Mouse (Mus musculus): Measurements from ENCODE around the gene Raet1e. TPM values are rescaled to one million over a fixed set of nuclear protein-coding genes. Genes with fewer than 3 reads are reported as not detected.
"Not testable (repeated sequence)": the region's sequence is repeated elsewhere in the genome, so short reads cannot be mapped to it uniquely, and the experiment has no call there.

The Raet1e gene
- polyA plus RNA-seq, 1 experiment from 2014 or later = 7.9 TPM

DNA sequence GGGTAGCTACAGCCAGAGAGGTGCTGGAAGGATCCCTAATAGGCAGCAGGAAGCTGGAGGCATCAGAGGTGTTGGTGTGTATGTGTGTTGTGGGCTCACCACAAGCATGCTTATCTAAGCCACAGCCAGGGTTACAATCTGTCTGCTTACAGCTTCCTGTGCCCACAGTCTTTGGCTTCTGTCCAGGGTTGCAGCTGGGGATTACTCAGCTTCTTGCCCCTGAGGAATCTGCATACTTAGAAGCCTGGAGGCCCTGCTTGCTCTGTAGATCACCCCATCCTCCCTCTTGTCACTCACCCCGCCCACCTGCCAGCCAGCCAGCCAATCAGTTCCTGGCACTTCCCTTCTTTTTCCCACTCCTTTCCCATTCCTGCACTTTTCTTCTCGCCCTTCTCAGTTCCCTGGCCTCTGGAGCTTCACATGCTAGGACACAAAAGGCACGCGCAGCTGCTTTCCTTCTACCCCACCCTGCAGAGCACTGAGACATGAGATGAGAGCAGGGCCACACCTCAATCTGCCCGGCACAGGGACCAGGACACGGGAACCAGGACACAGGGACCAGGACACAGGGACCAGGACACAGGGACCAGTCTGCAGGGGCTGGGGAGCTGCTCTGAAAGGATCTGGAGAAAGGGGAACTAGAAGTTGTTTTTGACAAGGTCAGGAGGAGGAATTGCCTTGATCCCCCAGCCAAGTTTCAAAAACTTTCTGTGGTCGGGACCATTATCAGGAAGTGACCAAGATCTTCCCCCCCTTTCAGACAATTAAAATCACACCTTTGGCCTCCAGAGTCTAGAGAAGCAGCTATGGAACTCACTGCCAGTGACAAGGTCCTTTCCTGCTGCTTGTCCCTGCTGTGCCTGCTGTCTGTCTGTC lies 65.3 kb downstream of the Raet1e start:
- H3K27ac ChIP-seq (ENCODE audit: low read depth, low read length); H3K9me3 ChIP-seq (replicated peaks; ENCODE audit: control insufficient read depth, low read length); ATAC-seq (replicated peaks; ENCODE audit: insufficient number of reproducible peaks, low FRiP score, low TSS enrichment); H3K36me3 ChIP-seq (ENCODE audit: control insufficient read depth, insufficient read depth, low read length); H3K27me3 ChIP-seq (ENCODE audit: control insufficient read depth, insufficient read depth, low read length); H3K4me2 ChIP-seq; H3K4me3 ChIP-seq (ENCODE audit: low read depth, low read length); H3K9ac ChIP-seq (ENCODE audit: low read depth, low read length); H3K4me1 ChIP-seq (ENCODE audit: control insufficient read depth, insufficient read depth, low read length): not testable (repeated sequence)
- WGBS (ENCODE audit: insufficient replicate concordance) = no CpG with 5 or more reads among the region's 7 CpGs

DNA sequence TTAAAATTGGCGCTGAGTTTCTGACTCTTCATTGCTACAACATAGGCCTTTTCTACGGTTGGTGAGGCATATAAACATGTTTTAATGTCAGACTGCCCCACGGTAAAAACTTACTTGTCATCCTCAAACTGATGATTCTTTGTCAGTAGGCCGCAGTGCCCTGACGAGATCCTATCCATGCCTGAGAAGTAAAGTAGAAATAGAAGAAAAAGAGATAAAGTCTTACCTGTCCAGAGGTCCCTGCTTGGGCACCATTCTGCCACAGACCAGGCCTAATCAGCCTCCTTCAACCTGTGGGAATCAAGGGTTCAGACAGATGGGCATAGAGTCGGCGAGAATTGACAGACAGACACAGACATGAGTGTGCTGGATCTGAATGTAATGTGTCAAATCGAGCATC lies 106.7 kb downstream of the Raet1e start:
- H3K4me1 ChIP-seq (ENCODE audit: control insufficient read depth, insufficient read depth, low read length) = no peaks in the 10 kb centered on the region

DNA sequence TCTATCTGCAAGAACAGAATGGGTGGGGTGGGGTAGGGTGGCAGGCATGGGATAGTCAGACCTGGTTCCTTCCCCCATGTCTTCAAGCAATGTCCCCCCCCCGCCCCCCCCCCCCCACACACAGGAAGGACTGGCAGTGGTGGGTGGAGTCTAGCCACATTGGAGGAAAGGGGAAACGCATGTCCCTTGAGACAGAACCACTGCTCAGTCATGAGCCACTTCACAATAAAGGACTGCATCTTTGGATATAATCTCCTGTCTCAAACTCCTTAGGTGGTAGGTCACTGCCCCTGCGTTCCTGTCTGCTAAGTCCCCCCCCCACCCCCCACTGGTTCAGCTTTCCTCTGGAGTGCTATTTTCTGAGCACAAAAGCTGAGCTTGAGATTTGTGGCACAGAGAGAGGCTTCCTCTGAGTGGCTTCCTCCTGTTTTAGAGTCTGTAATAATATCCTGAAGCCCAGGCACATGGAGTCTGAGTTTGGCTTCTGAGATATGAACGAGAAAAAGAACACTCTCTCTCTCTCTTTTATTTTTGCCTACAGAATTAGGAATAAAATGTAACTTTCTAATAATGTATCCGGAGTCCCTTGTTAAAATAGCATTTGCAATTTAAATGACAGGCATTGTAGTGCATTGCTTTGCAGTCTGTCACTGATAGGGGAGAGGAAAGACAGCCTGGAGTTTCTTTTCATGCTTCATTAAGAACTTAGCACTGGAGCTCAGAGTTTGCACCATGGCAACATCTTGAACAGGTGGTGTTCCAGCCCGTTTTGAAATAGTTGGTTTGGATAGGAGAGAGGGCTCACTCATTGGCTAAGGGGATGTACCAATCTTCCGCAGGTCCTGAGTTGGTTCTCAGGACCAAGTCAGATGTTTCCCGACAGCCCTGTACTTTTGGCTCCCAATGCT lies 112.8 kb downstream of the Raet1e start:
- not testable (repeated sequence) for H3K4me2 ChIP-seq; H3K9ac ChIP-seq (ENCODE audit: low read depth, low read length); H3K27ac ChIP-seq (ENCODE audit: low read depth, low read length); ATAC-seq (replicated peaks; ENCODE audit: insufficient number of reproducible peaks, low FRiP score, low TSS enrichment); H3K9me3 ChIP-seq (replicated peaks; ENCODE audit: control insufficient read depth, low read length); H3K36me3 ChIP-seq (ENCODE audit: control insufficient read depth, insufficient read depth, low read length); H3K4me1 ChIP-seq (ENCODE audit: control insufficient read depth, insufficient read depth, low read length); H3K4me3 ChIP-seq (ENCODE audit: low read depth, low read length); H3K27me3 ChIP-seq (ENCODE audit: control insufficient read depth, insufficient read depth, low read length)
- WGBS (ENCODE audit: insufficient replicate concordance) = 42% methylated on average over 7 of the region's 8 CpGs

More for the DNA sequence above, 106.7 kb downstream of the Raet1e start:
- H3K4me2 ChIP-seq = no peak overlapping the region
- H3K27ac ChIP-seq (ENCODE audit: low read depth, low read length) = no peak overlapping the region
- ATAC-seq (replicated peaks; ENCODE audit: insufficient number of reproducible peaks, low FRiP score, low TSS enrichment) = no peak
- H3K4me3 ChIP-seq (ENCODE audit: low read depth, low read length) = no peak overlapping the region
- no peak overlapping the region for H3K9ac ChIP-seq (ENCODE audit: low read depth, low read length)
- no peaks in the 10 kb centered on the region for H3K36me3 ChIP-seq (ENCODE audit: control insufficient read depth, insufficient read depth, low read length)
- WGBS (ENCODE audit: insufficient replicate concordance) = 87% methylated on average over 8 of the region's 8 CpGs
- no peaks in the 10 kb centered on the region for H3K9me3 ChIP-seq (replicated peaks; ENCODE audit: control insufficient read depth, low read length)
- H3K27me3 ChIP-seq (ENCODE audit: control insufficient read depth, insufficient read depth, low read length) = no peaks in the 10 kb centered on the region

DNA sequence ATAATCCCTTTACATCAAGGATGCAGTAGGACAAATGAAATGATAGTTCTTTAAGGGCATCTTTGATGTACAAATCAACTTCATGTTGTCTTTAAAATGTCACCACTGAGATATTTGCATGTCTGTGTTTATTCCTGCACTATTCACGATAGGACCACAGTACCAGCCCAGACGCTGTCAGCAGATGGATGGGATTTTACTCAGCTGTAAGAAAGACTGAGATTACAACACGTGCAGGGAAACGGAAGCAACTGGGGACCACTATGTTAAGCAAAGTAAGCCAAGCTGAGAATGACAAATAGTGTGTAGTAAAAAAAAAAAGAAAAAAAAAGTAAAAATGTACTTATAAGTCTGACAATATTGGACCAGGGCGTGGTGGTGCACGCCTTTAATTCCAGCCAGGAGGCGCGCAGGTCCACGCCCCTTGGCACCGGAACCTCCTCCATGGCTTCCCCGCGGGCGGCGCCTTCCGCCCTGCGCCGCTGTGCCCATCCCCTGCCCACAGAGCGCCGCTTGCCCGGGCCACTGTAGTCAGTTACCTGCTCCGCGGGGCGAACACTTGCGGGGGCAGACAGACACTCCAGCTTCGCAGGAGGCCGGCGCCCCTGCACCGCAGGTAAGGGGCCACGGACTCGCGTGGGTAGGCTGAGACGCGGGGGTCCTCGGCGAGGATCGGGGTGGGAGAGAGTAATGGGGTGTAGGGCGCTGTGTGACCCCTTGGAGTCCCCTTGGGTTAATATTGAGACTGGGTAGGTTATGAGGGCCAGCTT lies 114.7 kb downstream of the Raet1e start:
- not testable (repeated sequence) for H3K9me3 ChIP-seq (replicated peaks; ENCODE audit: control insufficient read depth, low read length); H3K27me3 ChIP-seq (ENCODE audit: control insufficient read depth, insufficient read depth, low read length); H3K4me1 ChIP-seq (ENCODE audit: control insufficient read depth, insufficient read depth, low read length); H3K36me3 ChIP-seq (ENCODE audit: control insufficient read depth, insufficient read depth, low read length); ATAC-seq (replicated peaks; ENCODE audit: insufficient number of reproducible peaks, low FRiP score, low TSS enrichment); H3K27ac ChIP-seq (ENCODE audit: low read depth, low read length)
- Histone ChIP-seq H3K9ac (ENCODE audit: low read depth, low read length) (0 out of 2 replicates have a peak overlapping the region, but pooled peaks have one; percentile 34), H3K4me2 (peak overlapping the region; percentile 91), H3K4me3 (ENCODE audit: low read depth, low read length) (peak overlapping the region; percentile 60)
- WGBS (ENCODE audit: insufficient replicate concordance) = 2% methylated on average over 37 of the region's 37 CpGs

DNA sequence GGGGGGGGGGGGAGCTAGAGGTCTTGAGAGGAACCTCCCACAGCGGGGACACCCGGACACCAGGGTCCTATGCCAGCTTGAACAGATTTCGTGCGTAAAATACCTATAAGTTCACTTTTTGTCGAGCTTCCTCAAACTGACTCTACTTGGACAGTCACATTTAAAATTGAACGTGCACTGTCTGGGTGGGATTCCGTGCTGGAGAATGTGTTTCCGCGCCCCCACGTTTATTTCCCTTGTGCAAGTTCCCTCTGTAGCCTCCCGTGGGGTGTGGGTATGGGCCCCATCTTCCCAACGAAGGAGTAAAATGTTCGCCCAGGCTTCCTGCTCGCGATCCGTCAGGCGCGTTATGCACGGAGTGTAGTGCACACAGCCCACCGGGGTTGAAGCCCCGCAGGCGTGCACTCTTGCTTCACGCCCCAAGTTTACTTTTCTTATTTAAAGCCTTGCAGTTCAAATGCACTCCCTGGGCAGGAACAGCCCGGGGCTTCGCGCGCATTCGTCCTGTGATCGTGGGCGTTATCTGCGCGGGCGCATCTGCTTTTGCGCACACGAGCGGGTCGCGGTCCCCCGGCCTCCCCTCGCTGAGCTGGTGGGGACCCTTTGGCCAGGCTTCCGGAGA lies 115.4 kb downstream of the Raet1e start:
- ATAC-seq (replicated peaks; ENCODE audit: insufficient number of reproducible peaks, low FRiP score, low TSS enrichment) = no peak

DNA sequence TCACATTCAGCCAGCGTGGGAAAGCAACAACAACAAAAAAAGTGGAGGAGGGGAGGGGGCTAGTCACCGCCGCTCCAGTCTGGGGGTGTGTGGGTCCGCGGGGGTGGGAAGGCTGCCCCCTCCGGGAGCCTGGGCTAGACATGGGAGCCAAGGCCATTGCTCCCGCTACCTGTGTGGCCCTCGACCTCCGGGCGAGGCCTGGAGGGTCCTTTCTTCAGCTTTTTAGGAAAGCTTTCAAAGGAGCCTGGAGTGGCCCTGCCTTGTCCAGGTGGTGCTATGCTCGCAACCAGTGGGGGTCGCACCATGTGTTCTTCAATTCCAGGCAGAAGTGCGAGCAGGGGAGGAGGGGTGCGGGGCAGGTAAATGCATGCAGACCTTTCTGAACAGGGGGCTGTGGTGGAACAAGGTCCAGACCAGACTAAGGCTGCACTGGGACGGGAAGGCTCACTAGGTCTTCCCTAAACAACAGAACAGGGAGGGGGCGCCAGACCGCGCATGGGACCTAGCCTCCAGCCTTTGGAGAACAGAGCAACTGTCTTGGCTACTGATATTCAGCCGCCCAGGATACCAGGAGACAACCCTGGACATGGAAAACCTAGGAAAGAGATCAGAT lies 116.2 kb downstream of the Raet1e start:
- H3K4me1 ChIP-seq (ENCODE audit: control insufficient read depth, insufficient read depth, low read length) = no peaks in the 10 kb centered on the region
- H3K4me3 ChIP-seq (ENCODE audit: low read depth, low read length) = peak overlapping the region; percentile 60
- ATAC-seq (replicated peaks; ENCODE audit: insufficient number of reproducible peaks, low FRiP score, low TSS enrichment) = no peak
- H3K36me3 ChIP-seq (ENCODE audit: control insufficient read depth, insufficient read depth, low read length) = no peaks in the 10 kb centered on the region
- 4% methylated on average over 19 of the region's 19 CpGs for WGBS (ENCODE audit: insufficient replicate concordance)
- peak overlapping the region; percentile 91 for H3K4me2 ChIP-seq
- no peaks in the 10 kb centered on the region for H3K9me3 ChIP-seq (replicated peaks; ENCODE audit: control insufficient read depth, low read length)
- H3K27ac ChIP-seq (ENCODE audit: low read depth, low read length) = no peak overlapping the region
- no peak overlapping the region for H3K9ac ChIP-seq (ENCODE audit: low read depth, low read length)
- no peaks in the 10 kb centered on the region for H3K27me3 ChIP-seq (ENCODE audit: control insufficient read depth, insufficient read depth, low read length)

More for the DNA sequence above, 115.4 kb downstream of the Raet1e start:
- Histone ChIP-seq H3K27me3 (ENCODE audit: control insufficient read depth, insufficient read depth, low read length) (no peaks in the 10 kb centered on the region), H3K4me2 (peak overlapping the region; percentile 91), H3K4me3 (ENCODE audit: low read depth, low read length) (peak overlapping the region; percentile 60), H3K4me1 (ENCODE audit: control insufficient read depth, insufficient read depth, low read length) (no peaks in the 10 kb centered on the region), H3K9ac (ENCODE audit: low read depth, low read length) (0 out of 2 replicates have a peak overlapping the region, but pooled peaks have one; percentile 34), H3K36me3 (ENCODE audit: control insufficient read depth, insufficient read depth, low read length) (no peaks in the 10 kb centered on the region), H3K9me3 (replicated peaks; ENCODE audit: control insufficient read depth, low read length) (no peaks in the 10 kb centered on the region), H3K27ac (ENCODE audit: low read depth, low read length) (no peak overlapping the region)
- 1% methylated on average over 41 of the region's 41 CpGs for WGBS (ENCODE audit: insufficient replicate concordance)

DNA sequence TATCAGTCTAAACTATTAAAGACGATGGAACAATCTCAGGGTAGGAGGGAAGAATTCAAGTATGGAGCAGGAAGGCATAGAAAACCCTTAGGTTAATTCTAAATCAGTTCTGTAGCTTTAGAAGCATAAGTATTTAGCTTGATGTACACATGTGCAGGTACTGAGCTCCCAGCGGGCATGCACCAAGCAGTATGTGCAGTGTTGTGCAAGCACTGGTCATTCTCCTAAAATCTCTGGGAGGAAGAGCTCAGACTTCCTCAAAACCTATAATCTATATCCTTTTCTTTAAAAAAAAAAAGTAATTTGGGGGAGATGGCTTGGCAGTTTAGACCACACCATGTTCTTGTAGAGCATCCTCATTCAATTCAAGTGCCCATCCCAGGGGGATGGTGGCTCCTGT lies 120.1 kb downstream of the Raet1e start:
- not testable (repeated sequence) for H3K4me3 ChIP-seq (ENCODE audit: low read depth, low read length); H3K27me3 ChIP-seq (ENCODE audit: control insufficient read depth, insufficient read depth, low read length); ATAC-seq (replicated peaks; ENCODE audit: insufficient number of reproducible peaks, low FRiP score, low TSS enrichment); H3K27ac ChIP-seq (ENCODE audit: low read depth, low read length); H3K36me3 ChIP-seq (ENCODE audit: control insufficient read depth, insufficient read depth, low read length); H3K4me1 ChIP-seq (ENCODE audit: control insufficient read depth, insufficient read depth, low read length); H3K4me2 ChIP-seq; H3K9ac ChIP-seq (ENCODE audit: low read depth, low read length); H3K9me3 ChIP-seq (replicated peaks; ENCODE audit: control insufficient read depth, low read length)
- 78% methylated on average over 2 of the region's 2 CpGs for WGBS (ENCODE audit: insufficient replicate concordance)
